In genomic region chr9:9112921-9113320, GRCm38 (mm10) we compare ENCODE assay signal across 23 mouse cellular contexts.
DNase-seq lines count a peak whose midpoint lies in the region; ATAC-seq and TF ChIP-seq lines count a peak whose summit lies in the region.
"Had no signal": no experiment of that assay in that cellular context is flagged by ENCODE, and none has a peak within 500 bp of the region (broad histone marks: within the 10 kb centered on the region; RNA-seq: fewer than 3 reads in every experiment).

No protein-coding gene starts in this region.

- intact Hi-C loops in heart, postnatal 25 days (cut with DNase I), result no loop called here

- no peaks in the 10 kb centered on the region for H3K36me3 ChIP-seq in lung, postnatal 0 days (ENCODE audit: insufficient read depth, low read length)
- no peaks in the 10 kb centered on the region for H3K36me3 ChIP-seq in midbrain, embryonic 14.5 days (ENCODE audit: control insufficient read depth, insufficient read depth, low read length)
- H3K36me3 ChIP-seq: embryonic facial prominence, embryonic 15.5 days; intestine, embryonic 15.5 days; liver, embryonic 13.5 days; neural tube, embryonic 15.5 days had no signal

- no peak for ATAC-seq in lung, postnatal 0 days
- ATAC-seq in midbrain, embryonic 14.5 days (ENCODE audit: low FRiP score, low TSS enrichment), result no peak
- ATAC-seq: forebrain, embryonic 16.5 days; hindbrain, embryonic 16.5 days; intestine, embryonic 15.5 days had no signal

- TF ChIP-seq CTCF in lung, postnatal 0 days (IDR thresholded peaks at IDR 0.05), result no peak

- no peaks in the 10 kb centered on the region for H3K4me1 ChIP-seq in lung, postnatal 0 days (ENCODE audit: insufficient read depth, low read depth, low read length)
- no peaks in the 10 kb centered on the region for H3K4me1 ChIP-seq in midbrain, embryonic 14.5 days (ENCODE audit: control insufficient read depth, insufficient read depth, low read length)
- H3K4me1 ChIP-seq: intestine, embryonic 15.5 days; liver, embryonic 13.5 days; neural tube, embryonic 15.5 days had no signal

- no peak overlapping the region for H3K4me2 ChIP-seq in lung, postnatal 0 days (replicated peaks; ENCODE audit: low read depth, low read length)
- H3K4me2 ChIP-seq in midbrain, embryonic 14.5 days (ENCODE audit: low read length), result no peak overlapping the region
- H3K4me2 ChIP-seq: embryonic facial prominence, embryonic 15.5 days; intestine, embryonic 15.5 days; liver, embryonic 13.5 days; lung, embryonic 14.5 days; neural tube, embryonic 15.5 days had no signal

- H3K9ac ChIP-seq in lung, postnatal 0 days (replicated peaks; ENCODE audit: low read depth), result no peak overlapping the region
- no peak overlapping the region for H3K9ac ChIP-seq in midbrain, embryonic 14.5 days (replicated peaks; ENCODE audit: low read length)
- H3K9ac ChIP-seq: embryonic facial prominence, embryonic 15.5 days; intestine, embryonic 15.5 days; liver, embryonic 13.5 days; lung, embryonic 14.5 days; neural tube, embryonic 15.5 days had no signal

- H3K9me3 ChIP-seq in lung, postnatal 0 days (ENCODE audit: low read length), result no peaks in the 10 kb centered on the region
- no peaks in the 10 kb centered on the region for H3K9me3 ChIP-seq in midbrain, embryonic 14.5 days (ENCODE audit: control insufficient read depth, low read length)
- H3K9me3 ChIP-seq: embryonic facial prominence, embryonic 15.5 days; intestine, embryonic 15.5 days; liver, embryonic 13.5 days; neural tube, embryonic 15.5 days had no signal

- H3K4me3 ChIP-seq in lung, postnatal 0 days (ENCODE audit: low read depth, low read length), result no peak overlapping the region
- no peak overlapping the region for H3K4me3 ChIP-seq in midbrain, embryonic 14.5 days (replicated peaks; ENCODE audit: low read depth, low read length)
- H3K4me3 ChIP-seq: embryonic facial prominence, embryonic 15.5 days; intestine, embryonic 15.5 days; left cerebral cortex, adult 2 months; liver, embryonic 13.5 days; neural tube, embryonic 15.5 days had no signal

- DNase-seq in lung, postnatal 10 days, result peak; percentile 14
- DNase-seq in lung, postnatal 0 days (ENCODE audit: low spot score), result no peak
- peak; percentile 59 for DNase-seq in heart, adult 9 months (ENCODE audit: low spot score in 2 of 2)
- peak; percentile 13 for DNase-seq in heart, postnatal 25 days (ENCODE audit: low spot score)
- DNase-seq in midbrain, embryonic 14.5 days, result no peak
- DNase-seq in cerebellum, adult 9-11 months, result no peak
- no peak for DNase-seq in spleen, postnatal 36 days (ENCODE audit: low spot score in 2 of 2)
- DNase-seq: adrenal gland, adult 8-10 months; cerebellum, adult 8-10 months; kidney, adult 8-10 months; kidney, postnatal 10 days; liver, embryonic 13.5 days; lung, embryonic 14.5 days; right cerebral cortex, adult 18-20 months; right cerebral cortex, postnatal 4 days; thymus, postnatal 14 days had no signal

- WGBS in lung, postnatal 0 days, result 71% methylated on average over 4 of the region's 4 CpGs
- WGBS in midbrain, embryonic 14.5 days, result 90% methylated on average over 4 of the region's 4 CpGs

- no peak overlapping the region for H3K27ac ChIP-seq in lung, postnatal 0 days (ENCODE audit: low read length)
- H3K27ac ChIP-seq in midbrain, embryonic 14.5 days (replicated peaks; ENCODE audit: low read depth, low read length), result no peak overlapping the region
- H3K27ac ChIP-seq: embryonic facial prominence, embryonic 15.5 days; intestine, embryonic 15.5 days; left cerebral cortex, adult 2 months; liver, embryonic 13.5 days; macrophage; neural tube, embryonic 15.5 days had no signal

- TF ChIP-seq EP300 in lung, postnatal 0 days (IDR thresholded peaks at IDR 0.05), result no peak

- H3K27me3 ChIP-seq in lung, postnatal 0 days (replicated peaks; ENCODE audit: insufficient read depth, low read length), result no peaks in the 10 kb centered on the region
- H3K27me3 ChIP-seq in midbrain, embryonic 14.5 days (ENCODE audit: control insufficient read depth, insufficient read depth, low read length), result no peaks in the 10 kb centered on the region
- H3K27me3 ChIP-seq: embryonic facial prominence, embryonic 15.5 days; intestine, embryonic 15.5 days; liver, embryonic 13.5 days; neural tube, embryonic 15.5 days had no signal

Comparison
In these comparisons a context has a peak if more than half of its experiments do, and no peak if none do; other contexts are left out.
1. DNase-seq: peak in lung, postnatal 10 days (single experiment), heart, adult 9 months (2 of 2) and heart, postnatal 25 days (single experiment); none in lung, postnatal 0 days (single experiment), midbrain, embryonic 14.5 days (single experiment), cerebellum, adult 9-11 months (single experiment) and spleen, postnatal 36 days (0 of 2).